Mouse (Mus musculus): ENCODE data around the gene Birc7. TPM values are rescaled to one million over a fixed set of nuclear protein-coding genes. Genes with fewer than 3 reads are reported as not detected.

Birc7 gene
- polyA plus RNA-seq, 1 experiment from 2014 or later: 0.13 TPM

DNA sequence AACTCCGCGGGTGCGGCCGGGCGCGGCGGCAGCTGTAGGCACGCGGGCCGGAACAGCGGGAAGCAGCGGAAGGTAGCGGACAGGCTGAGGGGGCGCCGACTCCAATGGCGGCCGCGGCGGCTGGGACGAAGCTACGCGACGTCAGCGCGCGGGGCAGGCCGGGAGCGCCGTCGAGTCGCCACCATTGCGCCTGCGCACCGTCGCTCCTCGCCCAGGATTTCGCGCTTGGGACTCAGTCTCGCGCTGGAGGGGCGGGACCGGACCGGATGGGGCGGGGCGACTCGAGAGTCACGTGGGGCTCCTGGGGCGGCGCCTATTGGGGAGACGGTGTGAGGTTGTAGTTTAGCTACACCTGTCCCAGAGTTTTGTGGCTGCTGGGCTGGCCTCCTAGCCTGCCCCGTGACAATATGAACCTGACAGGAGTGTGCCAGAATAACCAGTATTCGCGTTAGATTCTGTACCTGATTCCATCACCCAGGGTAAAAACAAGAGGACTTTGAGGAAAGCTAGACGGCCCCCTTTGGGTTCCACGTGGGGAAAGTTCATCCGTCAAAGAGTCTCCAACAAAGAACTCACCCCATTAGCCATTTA is 7.9 kb upstream of the Birc7 start, which contains the start of gene Ythdf1:
Gene Ythdf1 (minus strand): TSS at position 140 of the 591 bp plus-strand sequence.
- peak within 1 kb of the TSS; percentile 76 for H3K27ac ChIP-seq (ENCODE audit: low read depth, low read length)
- peak within 1 kb of the TSS; percentile 100 for H3K4me3 ChIP-seq (ENCODE audit: low read depth, low read length)
- H3K4me2 ChIP-seq: peak within 1 kb of the TSS; percentile 89
- H3K36me3 ChIP-seq (ENCODE audit: control insufficient read depth, insufficient read depth, low read length): peaks cover 15% of the 10 kb centered on the region
- H3K9me3 ChIP-seq (replicated peaks; ENCODE audit: control insufficient read depth, low read length): no peaks in the 10 kb centered on the region
- peak; percentile 98 for ATAC-seq (replicated peaks; ENCODE audit: insufficient number of reproducible peaks, low FRiP score, low TSS enrichment)
- H3K4me1 ChIP-seq (ENCODE audit: control insufficient read depth, insufficient read depth, low read length): peaks cover 3% of the 10 kb centered on the region; the same call in 1 of the 2 replicates
- H3K27me3 ChIP-seq (ENCODE audit: control insufficient read depth, insufficient read depth, low read length): no peaks in the 10 kb centered on the region
- WGBS (ENCODE audit: insufficient replicate concordance): 1% methylated on average over 45 of the region's 56 CpGs
- H3K9ac ChIP-seq (ENCODE audit: low read depth, low read length): peak within 1 kb of the TSS; percentile 98

GRCm38 (mm10) chr2:180922739-180923138 is 6.1 kb upstream of the Birc7 start:
- no peak for ATAC-seq (replicated peaks; ENCODE audit: insufficient number of reproducible peaks, low FRiP score, low TSS enrichment)
- 0 out of 2 replicates have a peak, but pooled peaks cover under 1% of the 10 kb centered on the region for H3K4me1 ChIP-seq (ENCODE audit: control insufficient read depth, insufficient read depth, low read length)

GRCm38 (mm10) chr2:180925176-180925575 is 3.6 kb upstream of the Birc7 start:
- Histone ChIP-seq H3K27me3 (ENCODE audit: control insufficient read depth, insufficient read depth, low read length) (no peaks in the 10 kb centered on the region), H3K4me2 (no peak overlapping the region), H3K9me3 (replicated peaks; ENCODE audit: control insufficient read depth, low read length) (no peaks in the 10 kb centered on the region), H3K4me3 (ENCODE audit: low read depth, low read length) (no peak overlapping the region), H3K36me3 (ENCODE audit: control insufficient read depth, insufficient read depth, low read length) (no peaks in the 10 kb centered on the region), H3K4me1 (ENCODE audit: control insufficient read depth, insufficient read depth, low read length) (no peaks in the 10 kb centered on the region), H3K9ac (ENCODE audit: low read depth, low read length) (no peak overlapping the region), H3K27ac (ENCODE audit: low read depth, low read length) (no peak overlapping the region)
- no peak for ATAC-seq (replicated peaks; ENCODE audit: insufficient number of reproducible peaks, low FRiP score, low TSS enrichment)
- WGBS (ENCODE audit: insufficient replicate concordance): 10% methylated on average over 4 of the region's 4 CpGs

More at GRCm38 (mm10) chr2:180922739-180923138, 6.1 kb upstream of the Birc7 start:
- Histone ChIP-seq H3K4me3 (ENCODE audit: low read depth, low read length) (no peak overlapping the region), H3K9ac (ENCODE audit: low read depth, low read length) (no peak overlapping the region), H3K4me2 (no peak overlapping the region), H3K9me3 (replicated peaks; ENCODE audit: control insufficient read depth, low read length) (no peaks in the 10 kb centered on the region), H3K27me3 (ENCODE audit: control insufficient read depth, insufficient read depth, low read length) (no peaks in the 10 kb centered on the region), H3K27ac (ENCODE audit: low read depth, low read length) (no peak overlapping the region), H3K36me3 (ENCODE audit: control insufficient read depth, insufficient read depth, low read length) (peaks cover 7% of the 10 kb centered on the region; the same call in 1 of the 2 replicates)
- 78% methylated on average over 6 of the region's 6 CpGs for WGBS (ENCODE audit: insufficient replicate concordance)

DNA sequence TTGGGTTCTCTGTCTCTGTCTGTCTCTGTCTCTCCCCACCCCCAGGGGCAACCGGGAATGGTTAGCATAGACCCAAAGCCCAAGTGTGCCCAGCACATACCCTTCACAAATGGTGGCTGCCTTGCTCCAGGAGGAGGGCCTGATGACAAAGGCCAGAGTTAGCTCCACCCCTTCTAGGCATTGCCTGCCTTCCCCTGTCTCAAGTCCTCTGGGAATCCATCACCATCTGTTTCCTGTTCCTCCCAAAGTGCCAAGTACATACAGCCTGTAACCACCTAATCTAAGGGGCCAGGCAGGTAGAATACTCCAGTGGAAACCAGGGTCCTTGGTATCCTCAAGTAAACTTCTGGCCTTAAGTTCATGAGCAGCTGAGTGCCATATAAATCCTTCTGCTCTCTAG is 3.6 kb downstream of the Birc7 start:
- Histone ChIP-seq H3K9ac (ENCODE audit: low read depth, low read length) (no peak overlapping the region), H3K27ac (ENCODE audit: low read depth, low read length) (no peak overlapping the region), H3K4me1 (ENCODE audit: control insufficient read depth, insufficient read depth, low read length) (no peaks in the 10 kb centered on the region), H3K4me3 (ENCODE audit: low read depth, low read length) (no peak overlapping the region), H3K4me2 (no peak overlapping the region), H3K27me3 (ENCODE audit: control insufficient read depth, insufficient read depth, low read length) (peaks cover 4% of the 10 kb centered on the region; the same call in 1 of the 2 replicates), H3K36me3 (ENCODE audit: control insufficient read depth, insufficient read depth, low read length) (no peaks in the 10 kb centered on the region), H3K9me3 (replicated peaks; ENCODE audit: control insufficient read depth, low read length) (no peaks in the 10 kb centered on the region)
- ATAC-seq (replicated peaks; ENCODE audit: insufficient number of reproducible peaks, low FRiP score, low TSS enrichment): no peak
- 75% methylated on average over 1 of the region's 1 CpGs for WGBS (ENCODE audit: insufficient replicate concordance)

- no peaks in the 10 kb centered on the region for H3K4me1 ChIP-seq (ENCODE audit: control insufficient read depth, insufficient read depth, low read length)
- H3K4me3 ChIP-seq (ENCODE audit: low read depth, low read length): no peak overlapping the region
- no peak overlapping the region for H3K9ac ChIP-seq (ENCODE audit: low read depth, low read length)
- no peak overlapping the region for H3K4me2 ChIP-seq
- H3K9me3 ChIP-seq (replicated peaks; ENCODE audit: control insufficient read depth, low read length): no peaks in the 10 kb centered on the region
- no peak overlapping the region for H3K27ac ChIP-seq (ENCODE audit: low read depth, low read length)
- H3K27me3 ChIP-seq (ENCODE audit: control insufficient read depth, insufficient read depth, low read length): no peaks in the 10 kb centered on the region
- no peaks in the 10 kb centered on the region for H3K36me3 ChIP-seq (ENCODE audit: control insufficient read depth, insufficient read depth, low read length)
- ATAC-seq (replicated peaks; ENCODE audit: insufficient number of reproducible peaks, low FRiP score, low TSS enrichment): no peak
Observed at GRCm38 (mm10) chr2:180940187-180940586, 11.4 kb downstream of the Birc7 start.

DNA sequence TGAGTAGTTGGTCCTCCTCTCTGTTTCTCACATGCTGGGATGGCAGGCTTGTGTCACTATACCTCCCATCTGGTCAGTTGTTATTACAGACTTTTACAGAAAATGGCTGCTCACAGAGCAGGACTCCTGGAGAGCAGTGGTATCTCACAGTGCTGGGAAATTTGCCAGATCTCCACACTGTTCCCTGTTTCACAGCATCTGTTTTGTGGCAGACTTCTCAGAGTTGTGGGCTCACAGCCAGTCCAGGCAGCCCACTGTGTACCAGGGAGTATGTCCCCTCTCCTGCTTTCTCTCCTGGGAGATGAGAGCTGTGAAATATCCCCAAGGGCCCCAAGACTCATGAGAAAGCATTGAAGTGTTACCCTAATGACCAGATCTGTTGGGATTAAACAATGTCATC is 13.0 kb downstream of the Birc7 start:
- Histone ChIP-seq H3K4me3 (ENCODE audit: low read depth, low read length) (no peak overlapping the region), H3K27ac (ENCODE audit: low read depth, low read length) (no peak overlapping the region), H3K27me3 (ENCODE audit: control insufficient read depth, insufficient read depth, low read length) (no peaks in the 10 kb centered on the region), H3K9ac (ENCODE audit: low read depth, low read length) (no peak overlapping the region), H3K4me1 (ENCODE audit: control insufficient read depth, insufficient read depth, low read length) (no peaks in the 10 kb centered on the region), H3K4me2 (no peak overlapping the region), H3K9me3 (replicated peaks; ENCODE audit: control insufficient read depth, low read length) (no peaks in the 10 kb centered on the region), H3K36me3 (ENCODE audit: control insufficient read depth, insufficient read depth, low read length) (no peaks in the 10 kb centered on the region)
- no peak for ATAC-seq (replicated peaks; ENCODE audit: insufficient number of reproducible peaks, low FRiP score, low TSS enrichment)

DNA sequence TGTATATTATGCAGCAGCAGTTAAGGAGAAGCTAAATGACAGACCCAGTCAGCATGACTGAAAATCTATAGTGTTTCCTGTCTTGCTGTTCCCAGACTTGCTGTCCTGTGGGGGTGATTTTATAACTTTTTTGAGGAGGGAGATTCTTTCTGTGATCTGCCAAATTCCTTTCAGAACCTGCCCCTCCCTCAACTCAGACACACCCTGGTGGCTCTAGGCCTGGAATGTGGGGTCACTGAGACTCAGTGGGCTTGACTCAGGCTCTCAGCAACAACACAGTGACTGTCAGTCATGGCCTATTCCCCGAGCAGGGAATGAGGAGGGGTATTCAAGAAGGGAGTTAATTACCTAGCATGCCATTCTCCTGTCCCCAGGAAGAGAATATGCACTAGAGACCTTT is 21.1 kb downstream of the Birc7 start:
- H3K27ac ChIP-seq (ENCODE audit: low read depth, low read length): no peak overlapping the region
- H3K36me3 ChIP-seq (ENCODE audit: control insufficient read depth, insufficient read depth, low read length): no peaks in the 10 kb centered on the region
- WGBS (ENCODE audit: insufficient replicate concordance): 24% methylated on average over 1 of the region's 1 CpGs
- no peak overlapping the region for H3K9ac ChIP-seq (ENCODE audit: low read depth, low read length)
- H3K4me2 ChIP-seq: no peak overlapping the region
- H3K4me1 ChIP-seq (ENCODE audit: control insufficient read depth, insufficient read depth, low read length): peaks cover 9% of the 10 kb centered on the region; the same call in 1 of the 2 replicates
- H3K27me3 ChIP-seq (ENCODE audit: control insufficient read depth, insufficient read depth, low read length): peaks cover 15% of the 10 kb centered on the region
- no peak for ATAC-seq (replicated peaks; ENCODE audit: insufficient number of reproducible peaks, low FRiP score, low TSS enrichment)
- H3K4me3 ChIP-seq (ENCODE audit: low read depth, low read length): no peak overlapping the region
- no peaks in the 10 kb centered on the region for H3K9me3 ChIP-seq (replicated peaks; ENCODE audit: control insufficient read depth, low read length)

- Histone ChIP-seq H3K4me2 (peak overlapping the region; percentile 93), H3K9me3 (replicated peaks; ENCODE audit: control insufficient read depth, low read length) (no peaks in the 10 kb centered on the region), H3K36me3 (ENCODE audit: control insufficient read depth, insufficient read depth, low read length) (no peaks in the 10 kb centered on the region), H3K27me3 (ENCODE audit: control insufficient read depth, insufficient read depth, low read length) (peaks cover 24% of the 10 kb centered on the region), H3K4me1 (ENCODE audit: control insufficient read depth, insufficient read depth, low read length) (peaks cover 9% of the 10 kb centered on the region; the same call in 1 of the 2 replicates), H3K27ac (ENCODE audit: low read depth, low read length) (peak overlapping the region; percentile 18; the same call in 1 of the 2 replicates), H3K9ac (ENCODE audit: low read depth, low read length) (peak overlapping the region; percentile 68), H3K4me3 (ENCODE audit: low read depth, low read length) (peak overlapping the region; percentile 63)
- ATAC-seq (replicated peaks; ENCODE audit: insufficient number of reproducible peaks, low FRiP score, low TSS enrichment): no peak
- WGBS (ENCODE audit: insufficient replicate concordance): 20% methylated on average over 9 of the region's 9 CpGs
Observed at GRCm38 (mm10) chr2:180952731-180953171, 23.9 kb downstream of the Birc7 start.

- H3K27me3 ChIP-seq (ENCODE audit: control insufficient read depth, insufficient read depth, low read length): peaks cover 24% of the 10 kb centered on the region
- no peaks in the 10 kb centered on the region for H3K36me3 ChIP-seq (ENCODE audit: control insufficient read depth, insufficient read depth, low read length)
- H3K9ac ChIP-seq (ENCODE audit: low read depth, low read length): peak overlapping the region; percentile 68
- no peak for ATAC-seq (replicated peaks; ENCODE audit: insufficient number of reproducible peaks, low FRiP score, low TSS enrichment)
- H3K4me2 ChIP-seq: peak overlapping the region; percentile 93
- H3K9me3 ChIP-seq (replicated peaks; ENCODE audit: control insufficient read depth, low read length): no peaks in the 10 kb centered on the region
- peak overlapping the region; percentile 63 for H3K4me3 ChIP-seq (ENCODE audit: low read depth, low read length)
- WGBS (ENCODE audit: insufficient replicate concordance): 30% methylated on average over 2 of the region's 2 CpGs
- H3K4me1 ChIP-seq (ENCODE audit: control insufficient read depth, insufficient read depth, low read length): peaks cover 9% of the 10 kb centered on the region; the same call in 1 of the 2 replicates
- H3K27ac ChIP-seq (ENCODE audit: low read depth, low read length): peak overlapping the region; percentile 18; the same call in 1 of the 2 replicates
Observed at GRCm38 (mm10) chr2:180953638-180954037, 24.8 kb downstream of the Birc7 start.
